Mouse (Mus musculus): ENCODE data around the gene Map4k1.

DNA sequence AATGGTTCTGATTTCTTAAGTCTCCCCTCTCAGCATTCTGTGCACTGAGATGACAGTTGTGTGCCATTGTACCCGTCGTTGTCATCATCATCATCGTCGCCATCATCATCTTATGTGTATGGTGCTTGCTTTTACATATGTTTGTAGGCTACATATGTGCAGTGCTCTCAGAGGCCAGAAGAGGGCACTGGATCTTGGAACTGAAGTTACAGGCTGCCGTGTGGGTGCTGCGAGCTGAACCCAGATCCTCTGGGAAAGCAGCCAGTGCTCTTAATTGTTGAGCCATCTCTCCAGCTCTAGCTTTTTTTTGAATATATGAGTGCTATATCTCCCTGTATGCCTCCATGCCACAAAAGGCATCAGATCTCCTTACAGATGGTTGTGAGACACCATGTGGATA is 55.4 kb downstream of the Map4k1 start:
- TF ChIP-seq CTCF (IDR thresholded peaks at IDR 0.05; ENCODE audit: low read depth, low read length) (no peak), POLR2A (IDR thresholded peaks at IDR 0.05; ENCODE audit: borderline replicate concordance, low read depth, low read length) (no peak)
